Mouse (Mus musculus): ENCODE data around the gene Ppp1r3c. TPM values are rescaled to one million over a fixed set of nuclear protein-coding genes. Genes with fewer than 3 reads are reported as not detected.

Ppp1r3c gene
- total RNA-seq, 2 experiments from 2014 or later, result 219 to 491 TPM

Other genes with a start within 250 kb of the Ppp1r3c start
- 1 to 10 TPM; 2.9 to 4.7 TPM for gene Hectd2, start 182.0 kb downstream of the Ppp1r3c start, total RNA-seq (2021)
- gene Tnks2, start 97.6 kb upstream of the Ppp1r3c start, total RNA-seq (2021), result 100 to 1,000 TPM; 119 to 131 TPM
- gene Fgfbp3, start 183.0 kb upstream of the Ppp1r3c start, total RNA-seq (2021), result 1 to 10 TPM in 1 of 2 experiments, under 1 TPM in 1; 0.94 to 1.4 TPM
- 1 to 10 TPM; 6.1 to 8.8 TPM for gene Btaf1, start 189.4 kb upstream of the Ppp1r3c start, total RNA-seq (2021)

Data from gastrocnemius, postnatal 25 days (tissue).